Mouse (Mus musculus) megakaryocyte-erythroid progenitor cell, adult 5-6 weeks (primary cell): ENCODE results near the gene Tph1. TPM values are rescaled to one million over a fixed set of nuclear protein-coding genes. Genes with fewer than 3 reads are reported as not detected.

Source experiments
- ATAC-seq: replicated peaks from 2 replicates; pipeline ENCODE4 v1.8.0; 2016; ENCODE audit warnings: mild to moderate bottlenecking, inconsistent platforms; ENCODE audit not compliant: severe bottlenecking, poor library complexity, low FRiP score, low TSS enrichment
- total RNA-seq, 2 experiments: library from RNA; stranded (forward) in 1 of 2; stranded (reverse) in 1 of 2; fragments of 200-1000, 215-1000 nt in 1 of 2; fragments of >200 nt in 1 of 2; fragmentation: Nextera tagmentation in 1 of 2; gene quantifications; 2 replicates each; pipeline ENCODE4 v1.2.3; 2014 to 2017

The Tph1 gene
- total RNA-seq, 2 experiments from 2014 or later = not detected

DNA sequence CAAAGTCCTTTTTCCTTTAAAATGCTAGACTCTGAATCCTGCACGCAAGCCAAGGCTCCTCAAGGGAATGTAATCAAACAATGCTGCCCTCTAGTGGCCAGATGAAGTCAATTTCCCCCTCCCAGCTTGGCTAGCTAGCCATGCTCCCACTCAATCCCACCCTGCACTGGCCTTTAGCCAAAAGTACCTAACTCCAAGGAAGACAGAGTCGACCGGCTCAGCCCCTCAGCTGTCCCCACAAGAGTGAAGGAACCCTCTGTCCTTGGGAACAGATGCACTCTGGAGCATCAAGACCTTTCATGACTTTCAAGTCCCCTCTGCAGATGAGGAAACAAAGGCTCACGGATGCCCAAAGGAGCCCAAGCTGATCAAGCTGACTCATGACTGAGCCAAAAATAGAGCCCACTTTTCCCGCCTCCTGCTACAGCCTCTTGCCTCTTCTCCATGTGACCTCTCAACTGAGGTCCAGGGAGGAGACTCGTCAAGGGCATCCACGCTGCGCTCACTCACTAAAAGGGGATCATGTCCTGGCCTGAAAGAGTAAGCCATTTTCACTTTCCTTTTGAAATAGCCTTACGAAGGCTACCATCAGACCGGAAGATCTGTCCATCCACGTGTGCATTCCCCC lies 64.8 kb downstream of the Tph1 start:
- peak; percentile 72 for ATAC-seq

- ATAC-seq = peak; percentile 43
These were observed 65.3 kb downstream of the Tph1 start for GRCm38 (mm10) chr7:46607031-46607426.

- ATAC-seq = peak; percentile 72
These were observed 65.8 kb downstream of the Tph1 start for GRCm38 (mm10) chr7:46606391-46607030.

DNA sequence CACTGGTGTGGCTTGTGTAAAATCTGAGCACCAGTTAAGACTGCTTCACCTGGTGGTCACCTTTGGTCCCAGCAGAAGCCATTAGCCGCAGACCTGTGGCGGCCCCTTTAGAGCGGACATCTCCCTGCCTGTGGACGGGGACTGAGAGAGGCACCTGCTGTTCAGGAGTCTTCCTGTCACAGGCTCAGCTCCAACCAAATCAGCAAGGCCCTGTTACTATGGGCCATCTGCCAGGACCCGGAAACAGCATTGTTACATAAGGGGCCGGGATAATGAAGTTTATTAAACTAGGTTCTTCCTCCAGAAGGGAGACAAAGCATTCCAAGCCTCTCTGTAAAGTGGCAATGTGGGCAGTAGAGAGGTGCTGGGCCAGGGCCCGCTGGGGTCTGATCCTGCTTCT lies 69.3 kb downstream of the Tph1 start:
- no peak for ATAC-seq

DNA sequence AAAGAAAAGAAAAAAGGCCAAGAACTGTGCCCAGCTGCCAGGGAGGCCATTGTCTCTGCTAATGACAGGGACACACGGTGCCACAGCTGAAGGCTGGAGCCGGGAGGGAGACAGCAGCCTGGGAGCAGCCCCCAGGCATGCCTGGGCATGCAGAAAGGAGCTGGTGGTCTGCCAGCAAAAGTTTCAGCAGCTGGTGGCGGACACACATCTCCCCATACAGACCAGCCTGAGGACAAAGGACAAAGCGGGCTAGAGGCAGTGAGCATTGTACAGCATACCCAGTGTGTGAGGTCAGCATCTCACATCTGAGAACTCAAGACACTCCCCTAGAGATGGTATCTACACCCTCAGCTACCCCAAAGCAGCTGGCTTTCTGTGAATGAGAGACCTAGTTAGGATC lies 70.3 kb downstream of the Tph1 start:
- no peak for ATAC-seq

GRCm38 (mm10) chr7:46601097-46601496 lies 71.2 kb downstream of the Tph1 start:
- no peak for ATAC-seq

DNA sequence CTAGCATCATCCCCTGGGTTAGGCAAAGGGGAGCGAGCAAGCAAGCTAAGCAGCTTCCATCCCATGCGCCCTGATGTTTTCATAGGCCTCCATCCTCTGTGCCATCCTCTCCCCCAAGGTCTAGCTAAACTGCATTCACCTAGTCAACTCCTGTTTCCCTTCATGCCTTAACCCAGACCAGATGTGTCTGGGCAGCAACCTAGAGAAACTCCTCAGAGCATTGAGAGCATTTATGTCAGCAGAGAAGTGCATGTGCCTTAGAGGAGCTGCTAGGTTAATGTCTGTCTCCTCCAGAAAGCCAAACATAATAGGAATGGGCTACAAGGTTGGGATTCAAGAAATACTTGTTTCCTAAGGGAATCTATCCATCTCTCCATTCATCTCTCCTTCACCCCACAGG lies 75.3 kb downstream of the Tph1 start:
- no peak for ATAC-seq

Other genes starting within 250 kb of the Tph1 start
- gene Sergef, start 32.7 kb downstream of the Tph1 start, total RNA-seq (2014; fragmentation: Nextera tagmentation) = 8.6 and 17.3 TPM in 2 replicates
- gene Sergef, start 32.7 kb downstream of the Tph1 start, total RNA-seq (2017) = 9.0 and 10.2 TPM in 2 replicates
- gene Saal1, start 38.1 kb upstream of the Tph1 start, total RNA-seq (2014; fragmentation: Nextera tagmentation) = 19.2 and 19.7 TPM in 2 replicates
- gene Saal1, start 38.1 kb upstream of the Tph1 start, total RNA-seq (2017) = 20.5 and 23.1 TPM in 2 replicates
- gene Saa3, start 43.2 kb upstream of the Tph1 start, total RNA-seq (2014; fragmentation: Nextera tagmentation) = not detected in 2 replicates
- gene Saa3, start 43.2 kb upstream of the Tph1 start, total RNA-seq (2017) = not detected in 2 replicates
- gene Saa4, start 60.1 kb upstream of the Tph1 start, total RNA-seq (2014; fragmentation: Nextera tagmentation) = not detected in 2 replicates
- gene Saa4, start 60.1 kb upstream of the Tph1 start, total RNA-seq (2017) = not detected in 2 replicates
- not detected in 2 replicates for gene Saa1, start 70.4 kb upstream of the Tph1 start, total RNA-seq (2014; fragmentation: Nextera tagmentation)
- not detected in 2 replicates for gene Saa1, start 70.4 kb upstream of the Tph1 start, total RNA-seq (2017)
- gene Saa2, start 79.3 kb upstream of the Tph1 start, total RNA-seq (2014; fragmentation: Nextera tagmentation) = not detected in 2 replicates
- gene Saa2, start 79.3 kb upstream of the Tph1 start, total RNA-seq (2017) = not detected in 2 replicates
- gene Hps5, start 123.5 kb upstream of the Tph1 start, total RNA-seq (2014; fragmentation: Nextera tagmentation) = 21.2 and 21.7 TPM in 2 replicates
- gene Hps5, start 123.5 kb upstream of the Tph1 start, total RNA-seq (2017) = 16.2 and 25.1 TPM in 2 replicates
- gene Gtf2h1, start 123.6 kb upstream of the Tph1 start, total RNA-seq (2014; fragmentation: Nextera tagmentation) = 64.4 and 68.6 TPM in 2 replicates
- 144 and 158 TPM in 2 replicates for gene Gtf2h1, start 123.6 kb upstream of the Tph1 start, total RNA-seq (2017)
- 663 and 668 TPM in 2 replicates for gene Ldha, start 168.9 kb upstream of the Tph1 start, total RNA-seq (2014; fragmentation: Nextera tagmentation)
- 397 and 483 TPM in 2 replicates for gene Ldha, start 168.9 kb upstream of the Tph1 start, total RNA-seq (2017)
- gene Ldhc, start 188.7 kb upstream of the Tph1 start, total RNA-seq (2014; fragmentation: Nextera tagmentation) = not detected in 2 replicates
- not detected in 2 replicates for gene Ldhc, start 188.7 kb upstream of the Tph1 start, total RNA-seq (2017)
- gene Tsg101, start 247.4 kb upstream of the Tph1 start, total RNA-seq (2014; fragmentation: Nextera tagmentation) = 69.9 and 95.9 TPM in 2 replicates
- 42.1 and 79.1 TPM in 2 replicates for gene Tsg101, start 247.4 kb upstream of the Tph1 start, total RNA-seq (2017)